Mouse (Mus musculus) forebrain, postnatal 0 days (tissue): Measurements from ENCODE around the gene Krt88. TPM values are rescaled to one million over a fixed set of nuclear protein-coding genes. Genes with fewer than 3 reads are reported as not detected.

Experiments
- ATAC-seq: fragments of 200-750 bp; cut with Nextera tagmentation; 2 replicates; pipeline ENCODE4 v1.8.0; 2017; ENCODE audit warnings: mild to moderate bottlenecking, moderate library complexity
- DNase-seq: peaks from one replicate; pipeline ENCODE4 v3.0.0-alpha.2; 2015
- H3K27ac ChIP-seq: fragments of 300-500 bp; sonication (generic); 2 replicates; pipeline ENCODE4 v1.5.1; 2014; ENCODE audit warnings: low read depth, mild to moderate bottlenecking, antibody characterized with exemption, low read length, moderate library complexity, mixed read lengths
- H3K27me3 ChIP-seq: fragments of 300-500 bp; sonication (generic); 2 replicates; pipeline ENCODE4 v1.6.1; 2014; ENCODE audit warnings: mild to moderate bottlenecking, low read length, mixed read lengths; ENCODE audit not compliant: insufficient read depth
- H3K36me3 ChIP-seq: fragments of 300-500 bp; sonication (generic); 2 replicates; pipeline ENCODE4 v1.6.1; 2014; ENCODE audit warnings: mild to moderate bottlenecking, moderate library complexity; ENCODE audit not compliant: insufficient read depth
- H3K4me1 ChIP-seq: fragments of 300-500 bp; sonication (generic); 2 replicates; pipeline ENCODE4 v1.6.1; 2014; ENCODE audit warnings: antibody characterized with exemption; ENCODE audit not compliant: insufficient read depth
- H3K4me2 ChIP-seq: fragments of 300-500 bp; sonication (generic); 2 replicates; pipeline ENCODE4 v1.6.1; 2014; ENCODE audit warnings: low read depth, mild to moderate bottlenecking, moderate library complexity
- H3K4me3 ChIP-seq: fragments of 300-500 bp; sonication (generic); 2 replicates; pipeline ENCODE4 v1.5.1; 2014; ENCODE audit warnings: low read depth, low read length, mixed read lengths
- H3K9ac ChIP-seq: fragments of 300-500 bp; sonication (generic); 2 replicates; pipeline ENCODE4 v1.6.1; 2014; ENCODE audit warnings: mild to moderate bottlenecking
- H3K9me3 ChIP-seq: fragments of 300-500 bp; sonication (generic); 2 replicates; pipeline ENCODE4 v1.6.1; 2016; ENCODE audit warnings: low read length
- CTCF ChIP-seq: sonication (generic); IDR thresholded peaks from 2 replicates; pipeline ENCODE4 v1.5.1; 2016; ENCODE audit warnings: antibody characterized with exemption, control low read depth, low read depth
- WGBS: fragments of 180-500 bp; shearing (Covaris S2); extraction: QIAGEN DNeasy Blood & Tissue Kit; methylation state at CpG from one replicate; pipeline ENCODE4 v1.1.7; 2014; 5-methylcytosine and 5-hydroxymethylcytosine counted together
- polyA plus RNA-seq: library from polyadenylated mRNA; unstranded; fragments of >200 nt; fragmentation: Nextera tagmentation; extraction: Ambion mirVana; gene quantifications from 2 replicates; pipeline ENCODE4 v1.2.1, GENCODE M21; 2015
- total RNA-seq: library from RNA; depleted of rRNA; stranded (reverse); fragments of >200 nt; gene quantifications from 2 replicates; pipeline ENCODE4 v1.2.3, GENCODE M21; 2014

The Krt88 gene
- total and polyA plus RNA-seq, 2 experiments from 2014 or later, result not detected

DNA sequence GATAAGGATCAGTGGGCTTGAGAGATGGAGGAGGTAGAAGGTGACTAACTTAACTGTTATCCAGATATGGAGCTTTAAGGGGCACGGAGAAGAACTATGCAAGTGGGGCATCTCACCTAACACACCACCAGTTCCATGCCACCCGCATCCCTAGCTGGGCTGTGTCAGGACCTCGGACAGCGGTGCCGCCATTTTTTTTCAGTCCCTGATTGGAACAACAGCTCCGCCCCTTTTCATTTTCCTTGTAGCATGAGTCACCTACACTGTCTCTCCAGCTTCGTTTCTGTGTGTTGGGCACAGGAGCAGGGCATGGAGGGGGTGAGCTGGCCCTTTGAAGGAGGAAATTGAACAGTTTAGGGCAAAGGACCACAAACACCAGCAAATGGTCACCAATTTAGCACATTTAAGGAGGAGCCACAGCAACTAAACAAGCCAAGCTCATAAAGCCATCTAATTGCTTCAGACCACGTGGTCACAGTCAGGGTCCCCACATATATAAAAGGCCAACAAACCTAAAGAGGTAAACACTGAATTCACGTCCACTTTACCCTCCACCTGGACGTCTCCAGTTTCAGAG lies 25.5 kb downstream of the Krt88 start, which contains the start of gene Krt86:
Gene Krt86 (plus strand): TSS at position 527 of the 577 bp plus-strand sequence.
- TF ChIP-seq CTCF, result no peak
- Histone ChIP-seq H3K27ac (no peak within 1 kb of the TSS), H3K36me3 (no peaks in the 10 kb centered on the region), H3K4me1 (no peaks in the 10 kb centered on the region), H3K4me3 (no peak within 1 kb of the TSS), H3K4me2 (no peak within 1 kb of the TSS), H3K9me3 (no peaks in the 10 kb centered on the region), H3K27me3 (no peaks in the 10 kb centered on the region), H3K9ac (no peak within 1 kb of the TSS)
- ATAC-seq, result no peak
- WGBS, result 36% methylated on average over 10 of the region's 10 CpGs
- DNase-seq, result no peak

DNA sequence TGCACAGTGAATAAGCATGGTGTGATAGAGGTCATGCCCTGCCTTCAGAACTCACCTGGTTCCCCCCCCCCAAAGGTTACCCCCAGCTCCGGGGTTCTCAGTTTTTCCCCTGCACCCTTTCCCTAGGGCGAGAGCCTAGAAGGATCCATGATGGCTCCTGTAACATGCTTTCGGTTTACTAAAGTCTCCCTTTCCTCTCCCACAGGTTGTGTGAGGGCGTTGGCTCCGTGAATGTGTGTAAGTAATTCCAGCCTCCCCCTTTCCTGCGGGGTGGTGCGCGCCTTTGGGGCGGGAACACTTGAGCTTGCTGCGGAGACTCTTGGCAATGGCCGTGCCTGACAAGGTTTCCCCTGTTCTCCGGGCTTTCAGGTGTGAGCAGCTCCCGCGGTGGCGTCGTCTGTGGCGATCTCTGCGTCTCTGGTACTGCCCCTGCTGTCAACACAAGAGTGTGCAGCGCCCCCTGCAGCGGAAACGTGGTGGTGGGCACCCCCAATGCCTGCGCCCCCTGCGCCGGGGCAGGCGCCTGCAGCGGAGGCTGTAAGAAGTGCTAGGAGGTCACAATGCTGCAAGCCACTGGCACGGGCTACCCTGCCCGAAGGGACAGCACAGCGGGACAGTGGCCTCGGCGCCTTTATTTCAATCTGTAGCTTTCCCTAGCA lies 31.6 kb downstream of the Krt88 start:
- H3K4me2 ChIP-seq, result peak overlapping the region; percentile 62
- no peaks in the 10 kb centered on the region for H3K9me3 ChIP-seq
- no peak overlapping the region for H3K27ac ChIP-seq
- peak; percentile 55 for DNase-seq
- peak overlapping the region; percentile 28; the same call in 1 of the 2 replicates for H3K9ac ChIP-seq
- TF ChIP-seq CTCF, result peak; percentile 76
- peaks cover 13% of the 10 kb centered on the region for H3K4me1 ChIP-seq
- no peaks in the 10 kb centered on the region for H3K36me3 ChIP-seq
- peak overlapping the region; percentile 23 for H3K4me3 ChIP-seq
- no peaks in the 10 kb centered on the region for H3K27me3 ChIP-seq
- peak; percentile 77 for ATAC-seq
- WGBS, result 9% methylated on average over 31 of the region's 31 CpGs

DNA sequence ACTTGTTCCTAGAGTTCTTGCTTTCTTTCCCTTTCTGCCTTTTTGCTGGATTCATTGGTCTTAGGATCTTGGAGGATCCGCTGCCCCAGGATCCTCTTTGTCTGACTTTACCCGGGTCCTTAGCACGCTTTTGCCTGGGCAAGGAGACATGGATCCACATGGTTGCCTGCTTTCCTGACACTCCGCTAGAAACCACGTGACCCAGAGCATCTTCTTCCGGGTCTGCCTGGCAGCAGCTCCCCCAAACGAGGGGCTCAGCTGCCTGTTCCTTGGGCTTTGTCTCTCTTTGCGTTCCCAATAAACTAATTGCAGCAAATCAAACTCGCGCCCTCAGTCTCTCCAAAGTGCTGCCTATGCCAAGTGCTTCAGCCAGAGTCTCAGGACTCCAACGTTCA lies 32.1 kb downstream of the Krt88 start:
- peak; percentile 81 for ATAC-seq
- Histone ChIP-seq H3K4me1 (peaks cover 13% of the 10 kb centered on the region), H3K27ac (no peak overlapping the region), H3K4me2 (peak overlapping the region; percentile 62), H3K27me3 (no peaks in the 10 kb centered on the region), H3K4me3 (peak overlapping the region; percentile 23), H3K9ac (peak overlapping the region; percentile 28; the same call in 1 of the 2 replicates), H3K9me3 (no peaks in the 10 kb centered on the region), H3K36me3 (no peaks in the 10 kb centered on the region)
- DNase-seq, result no peak
- WGBS, result 25% methylated on average over 11 of the region's 11 CpGs
- TF ChIP-seq CTCF, result no peak

DNA sequence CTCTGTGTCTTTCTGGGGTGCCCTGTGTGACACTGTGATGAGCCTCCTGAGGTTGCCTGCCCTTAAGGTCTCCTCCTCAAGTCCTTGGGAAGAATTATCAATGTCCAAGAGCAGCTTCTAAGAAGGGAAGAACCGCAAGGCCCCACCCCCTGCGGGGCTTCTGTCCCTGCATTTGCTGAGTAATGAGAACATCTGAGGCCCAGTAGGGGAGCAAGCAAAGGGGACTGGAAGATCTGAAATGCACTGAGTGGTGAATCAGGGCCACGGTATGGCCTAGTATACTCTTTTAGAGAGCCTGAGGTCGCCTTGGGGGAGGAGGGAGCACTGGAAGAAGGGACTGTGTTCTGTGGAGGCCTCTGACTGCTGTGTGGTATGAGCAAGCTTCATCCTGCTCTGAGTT lies 34.5 kb downstream of the Krt88 start:
- Histone ChIP-seq H3K9ac (no peak overlapping the region), H3K27ac (no peak overlapping the region), H3K27me3 (no peaks in the 10 kb centered on the region), H3K4me3 (no peak overlapping the region), H3K36me3 (no peaks in the 10 kb centered on the region), H3K4me1 (peaks cover 13% of the 10 kb centered on the region), H3K4me2 (no peak overlapping the region), H3K9me3 (no peaks in the 10 kb centered on the region)
- no peak for TF ChIP-seq CTCF
- WGBS, result 43% methylated on average over 4 of the region's 4 CpGs
- ATAC-seq (no peak), DNase-seq (no peak)

DNA sequence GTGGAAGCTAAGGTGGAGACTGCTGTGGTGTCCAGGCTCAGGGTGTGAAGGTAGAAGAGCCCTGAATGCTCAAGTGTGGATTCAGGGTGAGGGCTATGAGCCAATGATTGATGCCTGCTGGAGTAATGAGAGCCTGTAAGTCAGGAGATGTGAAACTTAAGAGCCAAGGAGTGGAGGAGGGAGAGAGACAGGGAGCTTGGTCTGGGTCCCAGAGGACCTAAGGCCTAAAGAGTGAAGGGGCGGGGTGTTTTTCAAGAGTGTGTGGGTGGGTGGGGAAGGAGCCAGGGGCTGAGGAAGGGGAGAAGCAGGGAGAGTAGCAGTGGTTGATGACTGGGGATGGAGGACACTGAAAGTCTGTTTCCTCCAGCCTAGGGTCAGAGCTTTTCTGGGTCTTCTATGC lies 36.1 kb downstream of the Krt88 start:
- Histone ChIP-seq H3K4me2 (no peak overlapping the region), H3K27ac (no peak overlapping the region), H3K9ac (no peak overlapping the region), H3K27me3 (no peaks in the 10 kb centered on the region), H3K4me1 (peaks cover 12% of the 10 kb centered on the region), H3K4me3 (no peak overlapping the region), H3K36me3 (no peaks in the 10 kb centered on the region), H3K9me3 (no peaks in the 10 kb centered on the region)
- no peak for ATAC-seq
- WGBS, result 86% methylated on average over 1 of the region's 1 CpGs
- DNase-seq, result no peak
- no peak for TF ChIP-seq CTCF

DNA sequence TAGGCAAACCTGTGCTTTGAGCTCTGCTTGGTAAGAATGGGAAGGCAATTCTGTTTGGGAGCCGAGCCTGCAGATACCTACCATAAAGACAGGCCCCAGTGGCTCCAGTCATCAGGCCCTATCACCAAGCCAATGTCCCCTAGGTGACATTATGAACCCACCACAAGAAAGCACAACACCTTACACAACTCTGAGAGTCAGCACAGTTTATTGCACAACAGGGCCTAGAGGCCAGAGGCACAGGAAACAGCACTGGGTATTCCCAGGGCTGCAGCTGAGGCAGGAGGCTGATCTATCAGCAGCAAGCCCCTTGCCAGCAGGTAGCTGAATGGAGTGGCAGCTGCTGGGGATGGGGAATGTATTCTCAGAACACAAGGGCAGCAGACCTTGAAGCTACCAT lies 37.4 kb downstream of the Krt88 start:
- no peak for TF ChIP-seq CTCF
- no peaks in the 10 kb centered on the region for H3K9me3 ChIP-seq

DNA sequence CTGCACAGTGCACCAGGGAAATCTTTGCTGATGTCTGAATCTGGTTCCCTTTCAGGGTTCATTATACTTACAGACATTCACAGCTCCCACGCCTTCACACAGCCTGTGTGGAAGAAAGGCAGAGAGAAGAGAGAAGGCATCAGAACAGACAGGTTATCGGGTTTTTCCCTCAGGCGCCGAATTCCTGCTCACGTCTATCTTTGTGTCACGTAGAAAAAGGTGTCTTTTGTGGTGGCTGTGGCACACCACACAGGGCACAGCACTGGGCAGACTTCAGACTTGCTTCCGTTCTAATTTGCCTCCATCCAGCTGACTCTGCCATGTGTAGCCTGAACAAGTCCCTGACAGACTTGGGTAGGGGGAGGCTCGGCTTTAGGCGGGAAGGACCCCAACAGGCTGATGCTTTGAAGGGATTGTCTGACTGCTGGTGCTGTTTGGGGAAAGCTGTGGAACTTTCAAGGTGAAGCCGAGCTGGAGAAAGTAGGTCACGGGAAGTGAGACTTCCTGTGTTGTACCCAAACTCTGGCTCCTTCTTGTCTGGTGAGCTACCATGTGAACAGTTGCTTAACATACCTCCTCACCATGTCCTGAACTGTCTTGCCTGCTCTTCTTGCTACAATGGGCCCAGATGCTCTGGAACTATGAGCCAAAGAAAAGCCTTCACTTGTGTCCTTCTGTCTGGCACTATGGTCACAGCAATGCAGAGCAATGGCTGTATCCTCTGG lies 38.5 kb downstream of the Krt88 start:
- Histone ChIP-seq H3K9ac (no peak overlapping the region), H3K4me2 (no peak overlapping the region), H3K4me3 (no peak overlapping the region), H3K4me1 (no peaks in the 10 kb centered on the region), H3K27ac (no peak overlapping the region), H3K9me3 (no peaks in the 10 kb centered on the region), H3K36me3 (no peaks in the 10 kb centered on the region), H3K27me3 (no peaks in the 10 kb centered on the region)
- DNase-seq, result no peak
- TF ChIP-seq CTCF, result no peak
- 79% methylated on average over 11 of the region's 11 CpGs for WGBS
- ATAC-seq, result no peak

More for the DNA sequence above, 37.4 kb downstream of the Krt88 start:
- Histone ChIP-seq H3K4me2 (no peak overlapping the region), H3K9ac (no peak overlapping the region), H3K4me1 (no peaks in the 10 kb centered on the region), H3K27me3 (no peaks in the 10 kb centered on the region), H3K36me3 (no peaks in the 10 kb centered on the region), H3K4me3 (no peak overlapping the region), H3K27ac (no peak overlapping the region)
- ATAC-seq, result no peak
- WGBS, result 88% methylated on average over 1 of the region's 1 CpGs
- no peak for DNase-seq
